Mouse (Mus musculus): ENCODE results near the gene Gm20425.

GRCm38 (mm10) chr9:103274819-103275218, 44.7 kb upstream of the Gm20425 start:
- TF ChIP-seq CTCF (IDR thresholded peaks at IDR 0.05; ENCODE audit: low read depth, low read length) (no peak), POLR2A (IDR thresholded peaks at IDR 0.05; ENCODE audit: insufficient read depth, low read length) (no peak)

Measured in ES-Bruce4 (cell line).